Mouse (Mus musculus) megakaryocyte progenitor cell, adult 5-6 weeks (primary cell): Measurements from ENCODE around the gene Ywhae. TPM values are rescaled to one million over a fixed set of nuclear protein-coding genes. Genes with fewer than 3 reads are reported as not detected.
A peak's percentile ranks its signal among the peaks of the same experiment; 100 is the strongest.
"Not testable (repeated sequence)": the region's sequence is repeated elsewhere in the genome, so short reads cannot be mapped to it uniquely, and the experiment has no call there.

ENCODE experiments used
- ATAC-seq: replicated peaks from 2 replicates; pipeline ENCODE4 v1.8.0; 2016; ENCODE audit warnings: mild to moderate bottlenecking, moderate TSS enrichment, inconsistent platforms; ENCODE audit not compliant: poor library complexity
- total RNA-seq, 2 experiments: library from RNA; stranded (forward) in 1 of 2; stranded (reverse) in 1 of 2; fragments of 157-497, 149-512 nt in 1 of 2; fragments of 200-1000 nt in 1 of 2; gene quantifications; 2 replicates each; pipeline versions ENCODE4 v1.2.3 to v1.2.4; 2015 to 2017

Gene Ywhae
- total RNA-seq (2015) = 610 and 625 TPM in 2 replicates
- 325 and 442 TPM in 2 replicates for total RNA-seq (2017)

DNA sequence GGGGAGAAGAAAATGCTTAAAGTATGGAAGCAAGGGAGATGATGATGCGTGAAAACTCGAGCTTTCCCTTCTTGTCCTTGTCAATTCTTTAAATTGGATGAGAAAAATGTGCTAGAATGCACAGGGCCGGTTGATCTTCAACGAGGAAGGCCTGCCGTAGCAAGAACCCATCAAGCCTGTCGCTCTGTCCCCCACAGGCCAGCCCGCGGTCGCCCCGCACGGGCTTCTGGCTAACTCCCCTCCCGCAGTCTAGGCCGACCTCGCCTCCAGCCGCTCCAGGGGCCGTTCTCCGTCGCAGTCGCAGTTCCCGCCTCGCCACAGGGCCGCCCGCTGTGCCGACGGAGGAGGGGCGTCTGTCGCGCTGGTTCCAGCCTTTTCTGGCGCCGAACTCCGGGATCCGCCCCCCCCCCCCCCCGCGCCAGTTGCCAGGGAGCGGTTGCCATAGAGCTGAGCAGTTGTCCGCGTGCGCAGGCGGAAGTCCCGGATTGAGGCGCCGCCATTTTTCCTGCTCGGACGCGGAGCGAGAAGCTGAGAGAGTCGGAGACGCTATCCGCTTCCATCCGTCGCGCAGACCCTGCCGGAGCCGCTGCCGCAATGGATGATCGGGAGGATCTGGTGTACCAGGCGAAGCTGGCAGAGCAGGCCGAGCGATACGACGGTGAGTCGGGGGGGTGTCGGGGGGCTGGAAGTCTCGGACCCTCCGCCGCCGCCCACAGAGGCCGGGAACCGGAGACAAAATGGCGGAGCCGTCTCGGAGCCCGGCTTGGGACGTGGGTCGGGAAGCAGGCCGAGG is at the start of gene Ywhae:
TSS of gene Ywhae (plus strand) at position 436 of the 793 bp plus-strand sequence.
- peak; percentile 88 for ATAC-seq

DNA sequence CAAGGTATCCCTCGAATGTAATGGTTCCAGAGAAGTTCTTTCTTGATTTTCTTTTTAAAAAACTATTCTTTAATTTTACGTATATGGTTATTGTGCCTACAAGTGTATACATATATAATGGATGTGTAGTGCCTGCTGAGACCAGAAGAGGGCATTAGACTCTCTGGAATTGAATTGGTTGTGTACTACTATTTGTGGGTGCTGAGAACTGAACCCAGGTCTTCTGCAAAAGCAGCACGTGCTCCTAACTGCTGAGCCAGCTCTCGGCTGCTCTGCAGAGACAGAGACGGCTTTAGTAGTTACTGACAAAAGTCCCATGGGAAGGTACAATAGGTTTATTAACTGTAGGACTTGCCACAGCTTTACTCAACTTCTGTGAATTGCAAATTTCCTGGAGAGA is 48.2 kb upstream of the Ywhae start:
- no peak for ATAC-seq

DNA sequence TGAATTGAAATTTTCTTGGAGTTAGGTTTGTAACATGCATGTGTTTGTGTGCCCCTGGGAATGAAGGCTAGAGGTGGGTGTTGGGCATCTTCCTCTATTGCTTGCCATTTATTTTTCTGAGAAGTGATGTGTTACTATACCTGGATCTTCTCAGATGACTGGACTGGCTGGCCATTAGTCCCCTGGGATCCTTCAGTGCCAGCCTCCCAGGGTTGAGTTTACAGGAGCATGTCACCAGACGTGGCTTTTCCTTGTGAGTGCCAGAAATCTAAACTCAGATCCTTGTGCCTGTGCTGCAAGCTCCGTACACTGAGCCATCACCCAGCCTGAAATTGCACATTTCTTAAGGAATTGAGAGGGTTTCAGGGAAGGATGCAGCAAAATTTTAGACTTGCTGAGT is 47.7 kb upstream of the Ywhae start:
- no peak for ATAC-seq

DNA sequence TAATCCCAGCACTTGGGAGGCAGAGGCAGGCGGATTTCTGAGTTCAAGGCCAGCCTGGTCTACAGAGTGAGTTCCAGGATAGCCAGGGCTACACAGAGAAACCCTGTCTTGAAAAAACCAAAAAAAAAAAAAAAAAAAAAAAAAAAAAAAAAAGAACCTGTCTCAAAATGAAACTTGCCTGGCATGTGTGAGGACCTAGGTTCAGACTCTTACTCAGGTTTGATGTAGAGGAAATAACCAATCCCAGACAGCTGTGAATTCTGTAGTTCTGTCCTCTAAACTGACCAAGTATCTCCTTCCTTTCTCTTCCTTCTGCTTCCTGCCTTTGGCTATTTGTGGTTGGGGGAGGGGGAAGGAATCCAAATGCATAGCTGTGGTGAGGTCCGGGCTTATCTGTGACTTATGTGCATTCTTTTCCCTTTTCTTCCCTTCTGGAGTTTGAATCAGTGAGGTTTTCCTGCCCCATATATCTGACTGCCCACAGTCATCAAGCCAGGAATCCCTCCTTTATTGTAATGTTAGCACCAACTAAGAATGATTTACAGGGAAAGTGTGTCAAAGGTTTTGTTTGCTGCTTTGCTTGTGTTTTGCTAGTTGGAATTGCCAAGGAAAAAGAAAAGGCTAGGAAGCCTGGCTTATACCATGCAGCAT is 45.2 kb upstream of the Ywhae start:
- ATAC-seq = no peak

DNA sequence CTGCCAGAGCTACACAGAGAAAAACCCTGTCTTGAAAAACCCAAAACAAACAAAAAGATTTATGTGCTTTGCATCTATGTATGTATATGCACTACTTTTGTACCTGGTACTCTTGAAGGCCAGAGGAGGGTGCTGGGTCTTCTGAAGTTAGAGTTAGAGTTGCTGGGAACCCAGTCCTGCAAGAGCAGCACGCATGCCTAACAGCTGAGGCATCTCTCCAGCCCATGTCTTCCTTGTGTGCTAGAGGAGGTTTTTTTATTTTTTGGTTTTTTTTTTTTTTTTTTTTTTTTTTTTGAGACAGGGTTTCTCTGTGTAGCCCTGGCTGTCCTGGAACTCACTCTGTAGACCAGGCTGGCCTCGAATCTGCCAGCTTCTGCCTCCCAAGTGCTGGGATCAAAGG is 44.5 kb upstream of the Ywhae start:
- no peak for ATAC-seq

DNA sequence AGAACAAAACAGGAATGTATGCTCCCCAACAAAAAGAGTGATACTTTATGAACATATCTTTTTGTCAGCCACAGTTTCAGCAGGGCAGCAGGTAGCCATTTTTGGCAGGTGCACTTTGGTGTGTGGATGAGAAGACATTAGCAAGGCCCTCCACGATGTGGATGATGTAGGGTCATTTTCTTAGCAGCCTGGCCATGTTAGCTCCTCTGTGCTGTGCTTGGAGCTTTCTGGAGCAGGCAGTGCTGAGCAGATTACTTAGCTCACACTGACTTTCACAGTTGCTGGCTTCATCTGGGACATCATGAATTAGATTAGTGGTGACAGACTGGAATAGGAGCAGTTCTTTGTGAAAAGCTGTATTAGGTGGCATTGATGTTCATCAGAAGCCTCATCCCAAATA is 42.7 kb upstream of the Ywhae start:
- no peak for ATAC-seq

DNA sequence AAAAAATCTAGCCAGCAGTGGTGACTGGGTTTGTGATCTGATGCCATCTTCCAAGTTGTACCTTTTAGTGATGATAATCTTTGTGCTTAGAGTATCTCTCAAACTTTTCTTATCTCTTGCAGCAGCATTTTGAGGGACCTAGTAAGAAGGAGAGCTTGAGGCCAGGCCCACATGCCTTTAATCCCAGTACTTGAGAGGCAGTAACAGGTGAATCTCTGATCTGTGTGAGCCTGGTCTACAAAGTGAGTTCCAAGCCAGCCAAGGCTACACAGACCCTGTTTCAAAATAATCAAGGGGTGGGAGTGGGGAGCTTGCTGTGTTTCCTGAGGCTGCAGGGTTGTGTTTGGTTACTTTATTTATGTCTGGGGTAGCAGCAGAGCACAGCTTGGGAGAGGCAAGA is 41.6 kb upstream of the Ywhae start:
- no peak for ATAC-seq

DNA sequence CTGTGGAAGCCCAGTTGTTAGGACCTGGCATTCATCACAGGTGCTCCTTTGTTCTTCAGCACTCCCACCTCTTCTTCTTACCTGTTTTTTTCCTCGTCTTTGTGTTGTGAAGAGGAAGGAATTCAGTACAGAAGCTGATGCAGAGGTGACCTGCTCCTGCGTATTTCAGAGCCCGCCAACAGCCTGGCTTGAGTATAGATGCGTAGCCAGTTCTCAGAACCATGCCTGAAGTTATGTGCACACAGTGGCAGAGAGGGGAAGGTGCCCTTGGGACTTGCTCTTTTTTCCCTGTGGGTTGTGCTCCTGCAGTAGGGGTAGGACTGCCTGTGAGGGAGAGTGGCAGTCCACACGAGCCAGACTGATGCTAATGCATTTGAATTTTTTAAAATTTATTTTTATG is 39.1 kb upstream of the Ywhae start:
- ATAC-seq = no peak

DNA sequence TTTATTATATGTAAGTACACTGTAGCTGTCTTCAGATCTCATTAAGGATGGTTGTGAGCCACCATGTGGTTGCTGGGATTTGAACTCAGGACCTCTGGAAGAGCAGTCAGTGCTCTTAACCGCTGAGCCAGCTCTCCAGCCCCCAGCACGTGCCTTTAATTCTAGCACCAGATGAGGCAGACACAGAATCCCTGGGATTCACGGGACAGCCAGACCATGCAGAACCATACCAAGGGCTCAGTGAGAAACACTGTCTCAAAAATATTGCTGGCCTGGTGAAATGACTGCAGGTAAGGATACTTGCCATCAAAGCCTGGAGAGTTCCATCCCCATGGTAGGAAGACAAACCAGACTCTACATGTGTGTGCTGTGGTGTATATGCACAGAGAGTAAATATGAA is 35.2 kb upstream of the Ywhae start:
- not testable (repeated sequence) for ATAC-seq

DNA sequence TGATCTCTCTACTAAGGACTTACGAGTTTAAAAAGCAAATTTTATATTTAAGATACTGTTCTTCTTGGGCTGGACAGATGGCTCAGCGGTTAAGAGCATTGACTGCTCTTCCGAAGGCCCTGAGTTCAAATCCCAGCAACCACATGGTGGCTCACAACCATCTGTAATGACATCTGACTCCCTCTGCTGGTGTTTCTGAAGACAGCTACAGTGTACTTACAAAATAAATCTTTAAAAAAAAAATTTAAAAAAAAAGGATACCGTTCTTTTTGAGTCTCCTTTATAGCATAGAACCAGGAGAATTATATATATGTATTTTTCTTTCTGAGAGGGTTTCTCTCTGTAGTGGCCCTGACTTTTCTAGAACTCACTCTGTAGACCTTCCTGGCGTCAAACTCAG is 32.1 kb upstream of the Ywhae start:
- ATAC-seq = no peak

DNA sequence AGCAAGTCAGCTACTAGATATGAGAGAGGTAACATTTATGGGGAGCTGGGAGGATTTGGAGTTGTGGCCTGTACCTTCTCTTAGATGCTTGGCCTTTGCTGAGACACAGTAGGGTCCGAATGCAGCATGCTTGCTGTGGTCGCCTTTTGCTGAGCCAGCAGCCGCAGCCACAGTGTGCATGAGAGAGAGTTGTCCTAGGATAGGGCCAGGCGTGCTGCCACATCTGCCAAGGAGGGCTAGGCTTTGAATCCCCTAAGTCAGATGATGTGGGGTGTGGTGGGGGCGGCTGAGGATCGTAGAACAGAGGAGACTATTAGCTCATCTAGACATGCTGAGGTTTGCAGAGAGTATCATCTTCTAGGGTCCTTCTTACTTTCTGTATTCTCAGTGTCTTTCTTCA is 29.9 kb upstream of the Ywhae start:
- ATAC-seq = no peak

DNA sequence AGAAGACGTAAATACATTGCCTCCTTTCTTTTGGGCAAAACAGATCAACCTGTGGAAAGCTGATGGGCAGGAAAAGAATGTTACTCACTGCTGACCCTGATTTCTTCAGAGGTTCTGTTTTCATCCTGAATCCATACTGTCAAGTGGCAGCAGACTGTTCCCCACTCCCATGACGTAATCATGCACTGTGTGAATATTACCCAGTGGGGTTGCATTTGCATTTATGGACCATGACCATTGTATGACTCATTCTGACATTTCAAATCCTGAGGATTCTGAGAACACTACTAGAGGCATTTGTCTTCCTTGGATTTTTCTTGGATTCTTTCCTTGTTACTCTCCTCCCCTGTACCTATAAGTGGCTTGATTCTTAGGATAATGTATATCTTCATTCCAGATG is 28.9 kb upstream of the Ywhae start:
- no peak for ATAC-seq

DNA sequence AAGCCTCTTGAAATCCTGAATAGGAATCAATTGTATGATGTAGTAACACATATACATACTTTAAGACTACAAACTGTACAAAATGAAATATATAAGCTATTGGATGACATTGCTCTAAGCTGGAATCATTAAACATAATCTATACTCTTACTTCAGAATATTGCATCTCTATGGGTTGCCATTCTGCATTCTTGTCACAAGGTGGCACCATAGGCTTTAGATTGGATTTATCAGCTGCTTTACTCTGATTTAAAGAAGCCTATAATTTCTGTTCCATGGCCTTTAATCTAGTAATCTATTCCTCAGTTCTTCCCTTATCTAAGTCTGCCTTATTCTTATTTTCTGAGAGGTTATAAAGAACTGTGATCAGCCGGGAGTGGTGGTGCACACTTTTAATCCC is 18.7 kb upstream of the Ywhae start:
- ATAC-seq = peak; percentile 60; the same call in 1 of the 2 replicates

DNA sequence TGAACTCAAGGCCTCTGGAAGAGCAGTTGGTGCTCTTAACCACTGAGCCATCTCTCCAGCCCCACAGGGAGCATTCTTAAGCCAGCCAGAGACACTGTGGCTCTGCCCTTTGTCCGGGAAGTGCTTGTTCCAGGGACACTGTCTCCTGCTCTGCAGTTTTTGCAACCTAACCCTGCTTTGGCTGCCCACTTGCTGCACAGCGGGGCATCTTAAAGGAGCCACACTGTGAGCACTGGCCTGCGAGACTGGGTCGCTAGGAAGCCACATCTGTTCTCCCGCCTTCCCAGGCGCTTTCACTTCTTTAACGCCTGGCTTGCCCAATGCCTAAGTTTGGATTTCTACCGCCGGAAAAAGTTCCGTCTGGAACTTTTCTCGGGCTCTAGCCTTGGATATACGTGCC is 17.1 kb upstream of the Ywhae start:
- no peak for ATAC-seq

DNA sequence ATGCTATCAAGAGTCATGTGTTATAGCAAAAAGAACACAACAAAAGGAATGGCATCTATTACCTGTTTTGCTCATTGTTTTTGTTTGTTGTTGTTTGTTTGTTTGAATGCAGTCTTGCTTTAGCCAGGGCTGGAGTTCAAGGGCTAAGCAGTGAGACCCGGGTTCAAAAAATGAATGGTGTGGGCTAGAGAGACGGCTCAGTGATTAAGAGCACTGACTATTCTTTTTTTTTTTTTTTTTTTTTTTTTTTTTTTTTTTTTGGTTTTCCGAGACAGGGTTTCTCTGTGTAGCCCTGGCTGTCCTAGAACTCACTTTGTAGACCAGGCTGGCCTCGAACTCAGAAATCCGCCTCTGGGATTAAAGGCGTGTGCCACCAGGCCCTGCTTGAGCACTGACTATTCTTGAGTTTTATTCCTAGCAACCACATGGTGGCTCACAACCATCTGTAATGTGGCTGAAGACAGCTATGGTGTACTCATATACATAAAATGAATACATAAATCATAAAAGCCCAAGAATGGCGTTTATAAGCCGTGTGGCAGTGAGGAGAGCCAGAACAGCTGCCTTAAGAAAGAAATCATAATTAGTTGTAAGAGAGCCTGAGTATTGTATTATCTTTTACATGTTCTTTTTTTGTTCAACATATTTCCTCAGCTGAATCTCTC is 15.9 kb upstream of the Ywhae start:
- no peak for ATAC-seq

DNA sequence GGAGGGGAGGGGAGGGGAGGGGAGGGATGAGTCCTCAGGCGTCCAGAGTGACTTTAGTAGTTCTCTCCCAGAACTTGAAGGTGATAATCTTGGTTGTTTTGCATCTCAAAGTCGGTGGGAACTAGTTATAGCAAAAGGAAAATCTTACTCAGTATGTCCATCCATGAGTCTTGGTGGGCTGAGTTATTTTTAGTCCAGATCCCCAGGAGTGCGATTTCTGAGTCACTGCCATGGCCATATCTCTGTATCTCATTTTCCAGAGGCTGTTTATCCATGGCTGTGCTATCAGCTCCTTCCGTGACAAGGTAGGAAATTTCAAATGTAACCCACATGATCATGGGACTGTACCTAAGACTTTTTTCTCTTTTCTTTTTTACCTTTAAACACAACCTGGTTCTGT is 10.3 kb upstream of the Ywhae start:
- no peak for ATAC-seq

DNA sequence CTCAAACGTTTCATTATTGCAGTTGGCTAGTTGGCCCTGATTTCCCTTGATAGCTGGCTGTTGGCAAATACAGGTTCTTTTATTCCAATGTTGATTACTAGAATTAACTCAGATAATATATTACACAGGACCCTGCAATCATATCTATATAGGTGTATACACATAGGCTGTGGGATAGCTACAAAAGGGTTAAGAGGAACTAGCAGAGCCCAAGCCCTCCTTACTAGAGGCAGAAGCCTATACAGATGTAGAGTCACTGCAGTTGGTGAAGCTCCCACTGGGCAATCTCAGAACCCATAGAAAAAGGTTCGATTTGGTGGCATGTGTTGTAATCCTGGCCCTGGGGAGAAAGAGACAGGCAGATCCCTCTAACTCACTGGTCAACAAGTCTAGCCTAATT is 5.5 kb upstream of the Ywhae start:
- ATAC-seq = 0 out of 2 replicates have a peak, but pooled peaks have one; percentile 14

DNA sequence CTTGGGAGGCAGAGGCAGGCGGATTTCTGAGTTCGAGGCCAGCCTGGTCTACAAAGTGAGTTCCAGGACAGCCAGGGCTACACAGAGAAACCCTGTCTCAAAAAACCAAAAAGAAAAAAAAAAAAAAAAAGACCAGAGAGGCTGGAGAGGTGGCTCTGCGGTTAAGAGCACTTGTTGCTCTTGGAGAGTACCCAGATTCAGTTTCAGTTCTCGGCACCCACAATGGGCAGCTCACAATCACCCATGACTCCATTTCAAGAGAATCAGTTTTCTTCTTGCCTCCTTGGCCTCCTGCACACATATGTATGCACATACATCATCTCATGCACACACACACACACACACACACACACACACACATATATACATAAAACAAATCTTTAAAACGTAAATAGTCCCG is 5.0 kb upstream of the Ywhae start:
- not testable (repeated sequence) for ATAC-seq

DNA sequence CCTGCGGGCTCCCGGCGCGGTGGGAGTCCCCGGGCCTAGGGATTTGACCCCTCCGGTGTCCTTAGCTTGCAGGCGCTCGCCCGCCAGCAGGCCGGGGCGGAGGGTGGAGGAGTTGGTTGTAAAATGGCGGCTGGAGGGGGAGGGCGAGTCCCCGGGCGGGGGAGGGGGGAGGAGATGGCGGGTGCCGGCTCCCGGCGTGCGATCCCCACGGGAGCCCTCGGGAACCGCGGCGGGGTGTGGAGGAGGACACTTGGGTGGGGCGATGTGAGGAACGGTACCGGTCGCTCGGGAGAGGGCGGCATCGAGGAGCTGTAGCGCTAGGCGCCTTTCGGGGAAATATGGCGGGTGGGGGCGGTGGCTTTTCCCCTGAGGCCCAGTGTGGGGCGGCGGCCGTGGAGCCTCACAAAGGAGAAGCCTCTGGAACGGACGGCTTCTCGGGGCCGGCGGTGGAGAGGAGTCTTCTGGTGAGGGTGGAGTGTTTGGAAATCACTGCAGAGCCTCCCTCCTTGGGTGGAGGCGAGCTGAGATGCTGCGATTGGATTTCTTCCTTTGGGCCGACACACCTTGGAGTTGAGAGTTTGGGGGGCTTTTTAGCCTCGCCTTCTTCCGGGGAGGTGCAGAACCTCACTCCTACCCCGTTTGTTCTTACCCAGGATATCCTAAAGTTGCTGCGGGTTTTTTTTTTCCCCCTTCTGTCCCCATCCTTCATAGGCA is 715 bp downstream of the Ywhae start:
- ATAC-seq = peak; percentile 20

DNA sequence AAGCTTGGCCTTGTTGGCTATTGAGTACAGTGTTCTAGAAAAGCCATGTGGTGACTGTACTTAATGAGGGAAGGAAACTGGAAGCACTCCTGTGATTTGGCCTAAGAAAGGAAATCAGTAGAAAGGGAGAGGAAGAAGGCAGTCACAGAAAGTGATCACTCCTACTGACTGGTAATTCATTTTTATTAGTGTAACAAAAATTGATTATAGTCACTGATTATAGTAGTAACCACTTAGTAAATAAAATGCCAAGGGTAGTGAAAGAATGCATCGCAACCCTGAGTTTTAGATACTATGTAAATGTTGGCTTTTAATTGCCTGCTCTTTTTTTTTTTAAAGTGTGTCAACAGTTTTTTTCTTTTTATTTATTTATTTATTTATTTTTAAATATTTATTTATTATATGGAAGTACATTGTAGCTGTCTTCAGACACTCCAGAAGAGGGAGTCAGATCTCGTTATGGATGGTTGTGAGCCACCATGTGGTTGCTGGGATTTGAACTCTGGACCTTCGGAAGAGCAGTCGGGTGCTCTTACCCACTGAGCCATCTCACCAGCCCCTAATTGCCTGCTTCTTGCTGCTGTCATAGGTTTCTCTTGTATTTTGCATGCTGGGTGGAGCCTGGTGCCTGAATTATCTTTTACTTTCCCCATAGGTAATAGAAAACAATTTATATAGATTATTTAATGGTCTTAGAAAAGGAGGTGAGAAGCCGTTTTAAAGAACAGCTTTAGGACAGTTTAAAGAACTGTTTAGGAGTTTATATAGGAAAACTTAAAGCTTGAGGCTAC is 3.0 kb downstream of the Ywhae start:
- ATAC-seq = no peak

DNA sequence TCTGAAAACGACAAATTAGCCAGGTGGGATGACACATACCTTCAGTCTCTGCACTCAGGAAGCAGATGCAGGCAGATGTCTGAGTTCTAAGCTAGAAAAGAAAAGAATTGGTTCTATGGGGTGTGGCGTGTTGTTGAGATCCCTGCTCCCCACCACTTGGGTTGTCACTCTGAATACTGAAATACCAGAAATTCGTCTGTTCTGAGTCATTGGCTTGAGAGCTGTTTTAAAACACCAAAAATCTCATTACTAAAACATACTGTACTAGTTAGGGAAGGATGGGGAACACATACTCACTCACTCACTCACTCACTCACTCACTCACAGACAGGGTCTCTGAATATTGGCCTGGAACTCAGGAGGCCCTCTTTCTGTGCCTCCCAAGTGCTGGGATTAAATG is 4.3 kb downstream of the Ywhae start:
- ATAC-seq = no peak
